Mouse (Mus musculus): ENCODE results near the gene Shisa6. TPM values are rescaled to one million over a fixed set of nuclear protein-coding genes. Genes with fewer than 3 reads are reported as not detected.

The Shisa6 gene
- total RNA-seq, 2 experiments from 2014 or later = 0.05 to 0.31 TPM

- DNase-seq = no peak
- intact Hi-C loops (cut with DNase I) = no loop called here
These were observed 265.6 kb downstream of the Shisa6 start for GRCm38 (mm10) chr11:66260205-66260604.

GRCm38 (mm10) chr11:66258851-66259250 is 266.9 kb downstream of the Shisa6 start:
- intact Hi-C loops (cut with DNase I) = no loop called here
- peak; percentile 64 to 73 for DNase-seq

- intact Hi-C loops (cut with DNase I) = no loop called here
- DNase-seq = no peak
These were observed 278.6 kb downstream of the Shisa6 start for GRCm38 (mm10) chr11:66247115-66247514.

- no peak for DNase-seq
- intact Hi-C loops (cut with DNase I) = no loop called here
These were observed 289.2 kb downstream of the Shisa6 start for GRCm38 (mm10) chr11:66236557-66236956.

GRCm38 (mm10) chr11:66232891-66233290 is 292.9 kb downstream of the Shisa6 start:
- intact Hi-C loops (cut with DNase I) = no loop called here

GRCm38 (mm10) chr11:66222133-66222532 is 303.6 kb downstream of the Shisa6 start:
- DNase-seq = no peak
- intact Hi-C loops (cut with DNase I) = no loop called here

More at GRCm38 (mm10) chr11:66232891-66233290, 292.9 kb downstream of the Shisa6 start:
- no peak for DNase-seq

GRCm38 (mm10) chr11:66218469-66218868 is 307.3 kb downstream of the Shisa6 start:
- DNase-seq = no peak
- intact Hi-C loops (cut with DNase I) = no loop called here

- intact Hi-C loops (cut with DNase I) = no loop called here
These were observed 337.0 kb downstream of the Shisa6 start for GRCm38 (mm10) chr11:66188627-66189287.

GRCm38 (mm10) chr11:66188146-66188545 is 337.6 kb downstream of the Shisa6 start:
- intact Hi-C loops (cut with DNase I) = no loop called here
- DNase-seq = no peak

More at GRCm38 (mm10) chr11:66188627-66189287, 337.0 kb downstream of the Shisa6 start:
- peak; percentile 52 to 80 for DNase-seq

GRCm38 (mm10) chr11:66177781-66178180 is 348.0 kb downstream of the Shisa6 start:
- DNase-seq = no peak

GRCm38 (mm10) chr11:66167801-66168651 is 357.7 kb downstream of the Shisa6 start, which contains the start of gene Dnah9:
Dnah9 (minus strand) TSS chr11:66168551.
- peak; percentile 34 to 51 for DNase-seq
- intact Hi-C loops (cut with DNase I) = no loop called here

More at GRCm38 (mm10) chr11:66177781-66178180, 348.0 kb downstream of the Shisa6 start:
- intact Hi-C loops (cut with DNase I) = no loop called here

- intact Hi-C loops (cut with DNase I) = no loop called here
- DNase-seq = no peak
These were observed 361.7 kb downstream of the Shisa6 start for GRCm38 (mm10) chr11:66164022-66164421.

Measured in heart, postnatal 14 days (tissue).